Mouse (Mus musculus) liver, embryonic 12.5 days (tissue): Measurements from ENCODE around the gene Gm17651. TPM values are rescaled to one million over a fixed set of nuclear protein-coding genes. Genes with fewer than 3 reads are reported as not detected.

Experiments
- microRNA-seq: library from miRNA; unstranded; fragments of <30 nt; microRNA quantifications from one replicate; pipeline ENCODE4, GENCODE M21; 2017
- polyA plus RNA-seq: library from polyadenylated mRNA; unstranded; fragments of >200 nt; fragmentation: Nextera tagmentation; extraction: Ambion mirVana; gene quantifications from 2 replicates; pipeline ENCODE4 v1.2.1, GENCODE M21; 2016

Gene Gm17651
- polyA plus RNA-seq, 1 experiment from 2014 or later: not detected

Small RNA genes within 50 kb of the gene (microRNA-seq; reads per million reads assigned to microRNA genes)
- gene Mir7225: not detected

Other genes starting within 250 kb of the Gm17651 start
- 20.3 and 21.4 TPM in 2 replicates for gene Chd1l, start 64.5 kb downstream of the Gm17651 start, polyA plus RNA-seq
- gene Fmo5, start 45.9 kb downstream of the Gm17651 start, polyA plus RNA-seq: 5.6 and 5.7 TPM in 2 replicates
- gene Prkab2, start 16.5 kb downstream of the Gm17651 start, polyA plus RNA-seq: 2.8 and 3.1 TPM in 2 replicates
- gene Pde4dip, start 214.0 kb upstream of the Gm17651 start, polyA plus RNA-seq: 8.9 and 9.9 TPM in 2 replicates
- 67.1 and 69.2 TPM in 2 replicates for gene Sec22b, start 226.5 kb upstream of the Gm17651 start, polyA plus RNA-seq